Mouse (Mus musculus) lung, postnatal 0 days (tissue): ENCODE data around the gene Kat6b. TPM values are rescaled to one million over a fixed set of nuclear protein-coding genes. Genes with fewer than 3 reads are reported as not detected.
A peak's percentile ranks its signal among the peaks of the same experiment; 100 is the strongest.

Experiments
- ATAC-seq: fragments of 200-750 bp; cut with Nextera tagmentation; 2 replicates; pipeline ENCODE4 v1.8.0; 2017; ENCODE audit warnings: moderate library complexity
- DNase-seq: peaks from one replicate; pipeline ENCODE4 v3.0.0-alpha.2; 2016; ENCODE audit warnings: low spot score
- H3K27ac ChIP-seq: fragments of 300-500 bp; sonication (generic); 2 replicates; pipeline ENCODE4 v1.5.1; 2014; ENCODE audit warnings: antibody characterized with exemption, mild to moderate bottlenecking, low read length, mixed read lengths
- H3K27me3 ChIP-seq: fragments of 300-500 bp; sonication (generic); replicated peaks from 2 replicates; pipeline ENCODE4 v1.6.1; 2014; ENCODE audit warnings: low read length, mixed read lengths; ENCODE audit not compliant: insufficient read depth
- H3K36me3 ChIP-seq: fragments of 300-500 bp; sonication (generic); 2 replicates; pipeline ENCODE4 v1.6.1; 2014; ENCODE audit warnings: low read length, mixed read lengths; ENCODE audit not compliant: insufficient read depth
- H3K4me1 ChIP-seq: fragments of 300-500 bp; sonication (generic); 2 replicates; pipeline ENCODE4 v1.6.1; 2014; ENCODE audit warnings: antibody characterized with exemption, low read depth, low read length, mixed read lengths; ENCODE audit not compliant: insufficient read depth
- H3K4me2 ChIP-seq: fragments of 300-500 bp; sonication (generic); replicated peaks from 2 replicates; pipeline ENCODE4 v1.6.1; 2014; ENCODE audit warnings: low read depth, mild to moderate bottlenecking, low read length, moderate library complexity, mixed read lengths
- H3K4me3 ChIP-seq: fragments of 300-500 bp; sonication (generic); 2 replicates; pipeline ENCODE4 v1.5.1; 2014; ENCODE audit warnings: low read depth, low read length
- H3K9ac ChIP-seq: fragments of 300-500 bp; sonication (generic); replicated peaks from 2 replicates; pipeline ENCODE4 v1.6.1; 2014; ENCODE audit warnings: low read depth, mild to moderate bottlenecking
- H3K9me3 ChIP-seq: fragments of 300-500 bp; sonication (generic); 2 replicates; pipeline ENCODE4 v1.6.1; 2016; ENCODE audit warnings: low read length, mixed read lengths
- CTCF ChIP-seq: IDR thresholded peaks from 2 replicates; pipeline ENCODE4 v1.5.1; 2016; ENCODE audit warnings: antibody characterized with exemption, mild to moderate bottlenecking
- EP300 ChIP-seq: IDR thresholded peaks from 2 replicates; pipeline ENCODE4 v1.6.1; 2016; ENCODE audit warnings: antibody characterized with exemption, mild to moderate bottlenecking, control low read depth
- WGBS: fragments of 180-500 bp; shearing (Covaris S2); extraction: QIAGEN DNeasy Blood & Tissue Kit; methylation state at CpG from one replicate; pipeline ENCODE4 v1.1.7; 2014; 5-methylcytosine and 5-hydroxymethylcytosine counted together
- polyA plus RNA-seq: library from polyadenylated mRNA; unstranded; fragments of >200 nt; fragmentation: Nextera tagmentation; extraction: Ambion mirVana; gene quantifications from 2 replicates; pipeline ENCODE4 v1.2.1, GENCODE M21; 2015

The Kat6b gene
- polyA plus RNA-seq, 1 experiment from 2014 or later = 5.3 TPM

- Histone ChIP-seq H3K9me3 (no peaks in the 10 kb centered on the region), H3K27ac (no peak overlapping the region), H3K4me2 (no peak overlapping the region), H3K27me3 (no peaks in the 10 kb centered on the region), H3K36me3 (no peaks in the 10 kb centered on the region), H3K4me1 (no peaks in the 10 kb centered on the region), H3K9ac (no peak overlapping the region), H3K4me3 (no peak overlapping the region)
- 68% methylated on average over 3 of the region's 3 CpGs for WGBS
- ATAC-seq = no peak
- no peak for DNase-seq
- TF ChIP-seq EP300 = no peak
- no peak for TF ChIP-seq CTCF
These were observed 7.9 kb downstream of the Kat6b start for GRCm38 (mm10) chr14:21489116-21489485.

- 27% methylated on average over 4 of the region's 4 CpGs for WGBS
- ATAC-seq (peak; percentile 96), DNase-seq (peak; percentile 90)
These were observed 8.9 kb downstream of the Kat6b start for GRCm38 (mm10) chr14:21490141-21490540.

GRCm38 (mm10) chr14:21498361-21498996, 17.2 kb downstream of the Kat6b start:
- H3K36me3 ChIP-seq = no peaks in the 10 kb centered on the region
- H3K27me3 ChIP-seq = no peaks in the 10 kb centered on the region
- TF ChIP-seq EP300 (no peak), CTCF (no peak)
- ATAC-seq (no peak), DNase-seq (no peak)
- H3K27ac ChIP-seq = no peak overlapping the region
- peak overlapping the region; percentile 80; the same call in 1 of the 2 replicates for H3K4me3 ChIP-seq
- no peaks in the 10 kb centered on the region for H3K9me3 ChIP-seq
- H3K4me1 ChIP-seq = peaks cover 7% of the 10 kb centered on the region; the same call in 1 of the 2 replicates
- peak overlapping the region; percentile 99; the same call in 1 of the 2 replicates for H3K4me2 ChIP-seq
- WGBS = 11% methylated on average over 7 of the region's 7 CpGs
- H3K9ac ChIP-seq = no peak overlapping the region

More at GRCm38 (mm10) chr14:21490141-21490540, 8.9 kb downstream of the Kat6b start:
- H3K36me3 ChIP-seq = no peaks in the 10 kb centered on the region
- no peak overlapping the region for H3K4me2 ChIP-seq
- H3K9me3 ChIP-seq = no peaks in the 10 kb centered on the region
- H3K27ac ChIP-seq = no peak overlapping the region
- H3K4me3 ChIP-seq = no peak overlapping the region
- TF ChIP-seq EP300 (peak; percentile 89), CTCF (no peak)
- no peaks in the 10 kb centered on the region for H3K4me1 ChIP-seq
- H3K27me3 ChIP-seq = no peaks in the 10 kb centered on the region
- no peak overlapping the region for H3K9ac ChIP-seq

- no peak for ATAC-seq
- H3K27ac ChIP-seq = peak overlapping the region; percentile 87
- no peaks in the 10 kb centered on the region for H3K9me3 ChIP-seq
- under 1% methylated on average over 29 of the region's 33 CpGs for WGBS
- H3K36me3 ChIP-seq = no peaks in the 10 kb centered on the region
- H3K4me3 ChIP-seq = peak overlapping the region; percentile 80
- H3K4me2 ChIP-seq = peak overlapping the region; percentile 99
- H3K9ac ChIP-seq = peak overlapping the region; percentile 62
- peaks cover 7% of the 10 kb centered on the region; the same call in 1 of the 2 replicates for H3K4me1 ChIP-seq
- TF ChIP-seq EP300 = no peak
- TF ChIP-seq CTCF = peak; percentile 39
- H3K27me3 ChIP-seq = no peaks in the 10 kb centered on the region
- DNase-seq = peak; percentile 42
These were observed 17.9 kb downstream of the Kat6b start for GRCm38 (mm10) chr14:21499011-21499581.

GRCm38 (mm10) chr14:21499631-21500153, 18.5 kb downstream of the Kat6b start:
- Histone ChIP-seq H3K36me3 (no peaks in the 10 kb centered on the region), H3K27me3 (no peaks in the 10 kb centered on the region), H3K9me3 (no peaks in the 10 kb centered on the region), H3K4me1 (peaks cover 7% of the 10 kb centered on the region; the same call in 1 of the 2 replicates), H3K4me2 (peak overlapping the region; percentile 99), H3K4me3 (peak overlapping the region; percentile 80), H3K27ac (peak overlapping the region; percentile 87), H3K9ac (peak overlapping the region; percentile 62)
- 1% methylated on average over 32 of the region's 57 CpGs for WGBS
- ATAC-seq (no peak), DNase-seq (peak; percentile 65)
- TF ChIP-seq EP300 (no peak), CTCF (no peak)

GRCm38 (mm10) chr14:21500154-21501047, 19.2 kb downstream of the Kat6b start:
- TF ChIP-seq CTCF (peak; percentile 36), EP300 (peak; percentile 75)
- peaks cover 7% of the 10 kb centered on the region; the same call in 1 of the 2 replicates for H3K4me1 ChIP-seq
- peak overlapping the region; percentile 99 for H3K27ac ChIP-seq
- H3K9ac ChIP-seq = peak overlapping the region; percentile 95
- no peaks in the 10 kb centered on the region for H3K36me3 ChIP-seq
- peak overlapping the region; percentile 99 for H3K4me2 ChIP-seq
- H3K9me3 ChIP-seq = no peaks in the 10 kb centered on the region
- no peaks in the 10 kb centered on the region for H3K27me3 ChIP-seq
- peak; percentile 100 for DNase-seq
- WGBS = under 1% methylated on average over 68 of the region's 75 CpGs
- peak; percentile 96 for ATAC-seq
- peak overlapping the region; percentile 88 for H3K4me3 ChIP-seq
